Mouse (Mus musculus) spleen, postnatal 36 days (tissue): ENCODE data around the gene Pax3.

ENCODE experiments used
- DNase-seq, 2 experiments: peaks; one replicate each; pipeline ENCODE4 v3.0.0; 2022; ENCODE audit warnings: low spot score in 2 of 2, mixed read lengths in 1 of 2

The Pax3 gene

DNA sequence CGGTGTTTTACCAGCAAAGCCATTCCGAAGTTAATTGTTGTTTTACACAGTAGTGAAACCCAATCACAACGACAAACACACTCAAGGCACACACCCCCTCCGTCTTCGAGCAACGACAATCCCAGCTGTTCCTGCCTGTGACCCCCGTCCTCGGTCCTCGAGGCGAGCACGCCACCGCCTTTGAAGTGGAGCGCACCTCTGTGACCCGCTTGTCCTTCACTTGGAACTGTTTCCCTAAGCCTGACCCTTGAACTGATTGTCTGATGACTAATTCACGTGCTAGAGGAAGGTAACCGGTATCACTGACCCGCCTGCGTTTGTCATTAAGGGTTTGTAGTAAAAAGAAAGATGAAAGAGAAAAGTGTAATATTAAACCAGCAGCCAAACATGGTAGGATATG lies 115.2 kb downstream of the Pax3 start:
- DNase-seq: no peak

DNA sequence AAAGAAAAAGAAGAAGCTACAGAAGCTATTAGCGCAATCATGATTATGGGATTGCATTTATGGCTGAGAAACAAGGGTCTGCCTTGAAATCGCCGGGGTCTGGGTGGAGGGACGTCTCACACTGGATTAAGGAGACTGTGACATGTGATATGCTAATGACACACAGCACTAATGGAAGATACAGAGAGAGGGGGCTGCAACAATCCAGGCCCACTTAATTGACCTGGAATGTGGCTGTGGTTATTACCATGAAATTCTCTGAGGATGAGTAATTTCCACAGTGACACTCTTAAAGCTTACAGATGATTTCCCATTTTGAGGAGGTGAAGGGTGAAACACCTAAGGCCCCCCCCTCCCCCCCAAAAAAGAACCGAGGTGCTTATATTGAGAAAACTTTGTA lies 136.1 kb downstream of the Pax3 start:
- DNase-seq: no peak

DNA sequence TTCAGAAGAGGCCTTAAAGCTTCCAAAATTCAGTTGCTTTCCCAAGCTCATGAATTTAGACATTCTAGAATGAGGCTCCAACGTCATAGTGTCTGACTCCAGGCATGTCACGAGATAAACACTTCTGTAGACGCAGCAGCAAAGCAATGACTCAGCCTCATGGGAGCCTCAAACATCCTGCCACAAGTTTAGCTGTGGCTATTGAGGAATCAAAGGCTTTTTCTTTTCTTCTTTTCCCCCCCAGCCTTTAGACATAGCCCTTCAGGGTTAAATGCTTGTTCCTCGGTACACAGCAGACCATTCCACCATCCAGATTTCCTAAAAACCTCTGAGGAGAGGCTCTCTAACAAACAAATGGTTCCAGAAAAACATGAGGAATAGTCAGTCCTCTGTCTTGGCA lies 139.0 kb downstream of the Pax3 start:
- DNase-seq: no peak

DNA sequence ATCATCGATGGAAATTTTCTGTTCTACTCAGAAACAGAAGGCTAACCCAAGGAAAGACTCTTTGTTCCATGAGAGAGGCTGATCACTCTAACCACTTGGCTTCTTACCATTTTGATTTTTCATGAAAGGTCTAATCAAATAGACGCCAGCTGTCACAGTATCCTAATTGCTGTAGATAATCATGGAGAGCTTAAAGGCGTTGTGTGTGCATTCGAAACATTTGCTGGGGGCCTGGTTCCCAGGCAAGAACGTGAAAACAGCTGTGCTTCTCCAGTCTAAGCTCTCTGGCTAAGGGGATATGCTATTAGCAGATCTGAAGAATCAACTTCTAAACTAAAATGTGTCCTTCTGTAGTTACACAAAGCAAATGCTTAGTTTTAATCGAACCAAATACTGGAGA lies 143.3 kb downstream of the Pax3 start:
- no peak for DNase-seq
